Mouse (Mus musculus) neural tube, embryonic 12.5 days (tissue): ENCODE measurements at regions not wholly inside any gene's neighbourhood (a gene's known extent, or its start where the extent isn't known, plus 50 kb on each side); places are given as distances from the start of the nearest gene placed in this dataset.

Source experiments
- ATAC-seq: fragments of 200-750 bp; cut with Nextera tagmentation; 2 replicates; pipeline ENCODE4 v1.8.0; 2017; ENCODE audit warnings: low read depth, mild to moderate bottlenecking, moderate TSS enrichment, moderate library complexity; ENCODE audit not compliant: low FRiP score
- H3K27ac ChIP-seq: fragments of 300-500 bp; sonication (generic); 2 replicates; pipeline ENCODE4 v1.5.1; 2016
- H3K27me3 ChIP-seq: fragments of 300-500 bp; sonication (generic); replicated peaks from 2 replicates; pipeline ENCODE4 v1.6.1; 2016; ENCODE audit warnings: mild to moderate bottlenecking
- H3K36me3 ChIP-seq: fragments of 300-500 bp; sonication (generic); 2 replicates; pipeline ENCODE4 v1.6.1; 2016; ENCODE audit warnings: mild to moderate bottlenecking
- H3K4me1 ChIP-seq: fragments of 300-500 bp; sonication (generic); 2 replicates; pipeline ENCODE4 v1.6.1; 2016
- H3K4me2 ChIP-seq: fragments of 300-500 bp; sonication (generic); replicated peaks from 2 replicates; pipeline ENCODE4 v1.6.1; 2016; ENCODE audit warnings: mild to moderate bottlenecking
- H3K4me3 ChIP-seq: fragments of 300-500 bp; sonication (generic); 2 replicates; pipeline ENCODE4 v1.5.1; 2016
- H3K9ac ChIP-seq: fragments of 300-500 bp; sonication (generic); 2 replicates; pipeline ENCODE4 v1.6.1; 2016; ENCODE audit warnings: mild to moderate bottlenecking
- H3K9me3 ChIP-seq: fragments of 300-500 bp; sonication (generic); 2 replicates; pipeline ENCODE4 v1.6.1; 2016; ENCODE audit warnings: mild to moderate bottlenecking
- WGBS: fragments of 180-500 bp; shearing (Covaris S2); methylation state at CpG from one replicate; pipeline ENCODE4 v1.1.7; 2016; 5-methylcytosine and 5-hydroxymethylcytosine counted together

GRCm38 (mm10) chr9:12313517-12314075 is 932.0 kb downstream of the Jrkl start:
- Histone ChIP-seq H3K4me1 (no peaks in the 10 kb centered on the region), H3K4me3 (no peak overlapping the region), H3K27ac (no peak overlapping the region), H3K27me3 (no peaks in the 10 kb centered on the region), H3K9ac (no peak overlapping the region), H3K9me3 (no peaks in the 10 kb centered on the region), H3K4me2 (no peak overlapping the region), H3K36me3 (no peaks in the 10 kb centered on the region)
- WGBS, result 75% methylated on average over 4 of the region's 4 CpGs
- no peak for ATAC-seq

- Histone ChIP-seq H3K4me1 (no peaks in the 10 kb centered on the region), H3K36me3 (no peaks in the 10 kb centered on the region), H3K4me3 (no peak overlapping the region), H3K4me2 (no peak overlapping the region), H3K9ac (no peak overlapping the region), H3K27ac (no peak overlapping the region), H3K9me3 (no peaks in the 10 kb centered on the region), H3K27me3 (no peaks in the 10 kb centered on the region)
- ATAC-seq, result no peak
- WGBS, result 90% methylated on average over 1 of the region's 1 CpGs
Measured at GRCm38 (mm10) chr9:12313027-12313426, 932.6 kb downstream of the Jrkl start.
